Mouse (Mus musculus) c-Kit-positive CD71-negative TER-119-negative erythroid progenitor cells, embryonic 14.5 days (primary cell): ENCODE measurements around the gene Ccl24.

ENCODE experiments used
- DNase-seq: peaks from one replicate; pipeline ENCODE4 v3.0.0-alpha.2; 2013; ENCODE audit warnings: low read depth

The Ccl24 gene

DNA sequence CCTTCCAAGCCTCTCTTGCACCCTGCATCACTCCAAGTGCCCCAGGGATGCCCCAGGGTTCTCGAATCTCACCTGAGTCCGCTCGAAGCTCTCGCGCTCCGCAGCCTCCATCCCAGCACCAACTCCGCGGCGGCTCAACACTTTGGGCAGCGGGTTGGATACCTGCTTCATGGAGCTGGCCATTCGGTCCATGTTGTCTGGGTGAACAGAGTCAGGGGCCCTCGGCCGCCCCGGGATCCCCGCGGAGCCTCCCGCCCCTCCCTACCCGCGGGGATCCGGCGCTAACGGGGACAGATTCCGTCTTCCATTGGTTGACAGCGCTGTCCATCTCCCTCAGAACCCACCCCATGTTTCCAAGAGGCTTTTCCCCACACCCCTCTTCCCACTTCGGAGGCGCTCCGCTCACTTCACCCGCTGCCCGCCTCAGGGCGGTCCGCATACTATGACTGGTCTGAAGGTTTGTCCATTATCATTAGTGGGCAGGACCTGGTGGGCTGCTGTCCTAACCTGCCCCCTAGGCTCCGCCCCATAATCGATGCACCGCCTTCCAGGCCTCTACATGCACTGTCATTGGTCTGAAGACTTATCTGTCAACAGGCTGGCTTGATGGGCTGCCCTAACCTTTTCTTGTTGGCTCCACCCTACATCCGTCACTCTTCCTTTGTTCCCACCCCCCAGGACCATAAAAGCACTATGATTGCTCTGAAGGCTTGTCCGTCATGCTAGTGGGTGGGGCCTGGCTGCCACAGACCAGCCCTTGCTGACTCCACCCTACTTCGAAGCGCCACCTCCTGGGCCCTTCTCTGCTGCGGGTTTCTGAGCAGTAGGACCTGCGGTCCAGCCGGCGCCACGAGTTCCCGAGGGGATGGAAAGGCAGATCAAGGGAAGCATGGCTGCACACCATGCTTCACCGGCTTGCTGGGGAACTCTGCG is 27.7 kb downstream of the Ccl24 start, which contains the start of gene Hip1:
TSS of gene Hip1 (minus strand) at position 256 of the 933 bp plus-strand sequence.
- peak; percentile 95 for DNase-seq

DNA sequence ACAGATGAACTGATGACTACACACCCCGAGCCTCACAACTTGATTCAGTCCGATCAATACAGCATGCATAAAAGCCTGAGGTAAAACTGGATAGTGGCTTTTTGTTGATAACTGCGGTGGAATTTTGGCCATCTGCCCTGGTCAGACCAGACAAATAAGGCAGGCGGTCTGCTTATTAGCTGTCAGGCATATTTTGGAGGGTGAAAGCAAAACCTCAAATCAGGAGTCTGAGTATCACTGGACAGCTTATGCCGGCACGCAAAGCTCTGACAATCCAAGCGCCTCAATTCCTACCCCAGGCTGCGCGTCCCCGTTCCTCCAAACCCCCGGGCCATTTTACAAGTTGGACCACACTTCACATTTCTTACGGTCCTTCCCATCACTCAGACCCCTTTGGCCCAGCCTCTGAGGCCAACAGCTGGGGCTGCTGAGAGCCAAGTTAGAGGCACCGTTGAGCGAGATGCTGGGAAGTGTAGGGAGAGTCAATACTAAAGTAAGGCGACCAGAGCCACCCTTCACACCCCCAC is 28.8 kb downstream of the Ccl24 start:
- no peak for DNase-seq

DNA sequence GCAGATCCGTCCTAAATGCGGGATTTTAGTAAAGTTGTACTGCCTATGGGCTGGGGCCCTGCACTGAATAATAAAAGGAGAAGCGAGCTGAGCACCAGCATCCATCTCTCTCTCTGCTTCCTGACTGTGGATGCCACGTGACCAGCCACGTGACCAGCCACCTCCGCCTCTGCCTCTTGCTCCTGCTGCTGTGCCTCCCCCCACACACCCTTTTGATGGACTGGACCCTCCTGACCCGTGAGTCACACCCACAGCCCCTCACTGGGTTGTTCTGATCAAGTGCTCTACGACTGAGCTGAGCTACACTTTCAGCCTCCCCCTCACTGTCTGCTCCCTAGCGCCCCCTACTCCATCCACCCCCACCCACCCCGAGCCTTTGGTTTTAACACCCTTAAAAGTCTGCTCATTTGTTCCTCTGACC is 35.0 kb downstream of the Ccl24 start:
- DNase-seq = no peak

DNA sequence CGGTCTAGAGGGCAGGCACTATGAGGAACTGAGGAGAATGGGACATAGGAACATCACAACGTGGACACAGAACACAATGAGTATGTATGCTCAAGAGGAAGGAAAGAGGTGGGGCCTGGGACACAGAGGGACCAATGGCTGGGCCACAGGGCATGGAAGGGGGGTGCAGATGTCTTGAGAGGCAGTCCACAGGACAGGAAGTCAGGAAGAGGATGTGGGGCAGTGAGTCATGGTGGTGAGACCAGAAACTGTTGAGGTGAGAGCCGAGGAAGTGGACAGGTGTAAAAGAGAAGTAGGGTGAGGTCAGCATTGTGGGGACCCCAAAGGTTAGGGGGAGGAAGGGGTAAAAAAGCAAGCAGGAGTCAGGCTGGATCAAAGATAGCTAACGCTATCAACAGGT is 35.5 kb downstream of the Ccl24 start:
- DNase-seq = peak; percentile 54

DNA sequence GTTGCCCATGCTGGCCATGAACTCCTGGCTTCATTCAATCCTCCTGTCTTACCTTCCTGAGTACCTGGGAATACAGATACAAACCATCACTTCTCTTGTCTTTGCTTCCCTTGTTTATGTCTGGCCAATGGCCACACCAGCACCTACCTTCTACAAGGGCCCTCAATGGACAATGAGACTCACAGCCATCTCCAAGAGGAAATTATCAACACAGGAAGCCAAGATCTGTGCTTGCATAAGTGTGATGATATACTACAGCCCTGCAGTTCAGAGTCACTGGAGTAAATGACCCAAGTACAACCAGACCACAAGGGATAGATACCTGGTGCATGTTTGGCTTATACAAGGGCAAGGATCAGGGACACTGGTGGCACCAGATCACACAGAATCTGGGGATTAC is 37.0 kb downstream of the Ccl24 start:
- no peak for DNase-seq

DNA sequence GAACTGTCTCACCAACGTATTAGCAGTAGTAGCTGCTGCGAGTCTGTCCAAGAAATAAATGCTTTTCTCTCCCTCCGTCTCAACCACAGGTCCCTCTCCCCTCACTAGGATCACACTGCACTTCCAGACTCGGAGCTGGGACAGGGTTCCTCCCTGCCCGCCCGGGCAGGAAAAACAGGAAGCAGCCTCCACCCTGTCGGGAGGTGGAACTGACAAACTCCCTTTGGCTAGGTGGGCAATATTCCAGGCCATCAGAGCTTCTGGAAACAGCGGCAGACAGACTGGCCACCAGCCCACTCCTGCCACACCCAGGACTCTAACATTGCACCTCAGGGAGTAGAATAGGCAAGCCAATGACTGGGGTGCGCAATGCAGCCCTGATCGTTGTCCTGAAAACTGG is 39.4 kb downstream of the Ccl24 start:
- no peak for DNase-seq

DNA sequence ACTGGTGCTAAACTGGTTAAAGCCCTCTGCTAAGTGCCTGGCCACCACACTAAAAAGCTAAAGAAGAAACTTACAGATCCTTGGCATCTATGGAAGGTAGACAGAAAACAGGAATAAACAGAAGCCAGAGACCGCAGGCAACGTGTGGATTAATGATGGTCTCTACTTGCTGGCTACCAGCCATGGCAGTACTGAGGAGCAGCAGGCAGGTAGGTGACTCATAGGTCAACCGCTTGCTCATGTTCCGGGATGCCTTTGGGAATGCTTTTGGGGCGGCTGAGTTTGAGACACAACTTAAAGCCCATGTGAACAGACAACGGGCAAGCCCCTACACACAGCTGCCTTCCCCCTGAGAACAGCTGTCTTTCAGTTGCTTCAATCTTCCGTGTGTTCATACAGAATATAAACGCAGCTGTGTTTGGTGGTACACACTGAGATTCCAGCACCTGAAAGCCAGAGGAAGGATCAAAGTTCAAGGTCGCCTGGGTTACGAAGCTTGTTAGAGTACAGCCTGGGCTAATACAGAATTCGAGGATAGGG is 41.5 kb downstream of the Ccl24 start:
- DNase-seq = no peak

DNA sequence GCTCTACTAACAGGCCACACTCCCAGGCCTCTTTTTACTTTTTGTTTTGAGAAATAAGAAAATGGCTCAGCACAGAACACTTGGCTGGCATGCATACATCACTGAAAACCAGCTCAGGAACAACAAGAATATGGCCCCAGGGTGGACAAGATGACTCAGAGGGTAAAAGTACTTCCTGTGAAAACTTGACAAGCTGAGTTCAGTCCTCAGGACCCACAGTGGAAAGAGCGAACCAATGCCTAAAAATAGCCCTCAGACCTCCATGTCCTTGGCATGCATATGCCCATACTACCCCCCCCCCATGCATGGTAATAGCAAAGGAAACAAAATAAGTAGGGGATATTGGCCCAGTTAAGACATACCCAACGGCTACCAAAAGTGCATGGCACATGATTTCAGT is 42.9 kb downstream of the Ccl24 start:
- DNase-seq = no peak

DNA sequence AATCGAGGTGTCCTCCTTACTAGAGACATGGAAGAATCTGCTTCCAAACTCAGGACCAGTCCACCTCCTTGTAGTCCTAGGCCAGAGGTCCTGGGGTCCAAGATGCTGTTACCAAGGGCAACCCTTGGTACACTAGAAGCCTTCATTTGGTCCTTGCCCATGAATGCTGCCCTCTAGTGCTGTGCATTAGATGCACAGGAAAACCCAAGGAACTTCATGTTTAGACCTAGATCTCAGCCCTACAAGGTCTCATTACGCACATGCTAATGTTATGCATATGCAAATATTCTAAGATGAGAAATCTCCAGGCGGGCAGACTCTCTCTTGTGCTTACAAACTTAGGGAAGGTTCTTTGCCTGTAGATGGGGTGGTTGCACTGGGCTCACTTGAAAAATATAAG is 43.5 kb downstream of the Ccl24 start:
- DNase-seq = no peak

DNA sequence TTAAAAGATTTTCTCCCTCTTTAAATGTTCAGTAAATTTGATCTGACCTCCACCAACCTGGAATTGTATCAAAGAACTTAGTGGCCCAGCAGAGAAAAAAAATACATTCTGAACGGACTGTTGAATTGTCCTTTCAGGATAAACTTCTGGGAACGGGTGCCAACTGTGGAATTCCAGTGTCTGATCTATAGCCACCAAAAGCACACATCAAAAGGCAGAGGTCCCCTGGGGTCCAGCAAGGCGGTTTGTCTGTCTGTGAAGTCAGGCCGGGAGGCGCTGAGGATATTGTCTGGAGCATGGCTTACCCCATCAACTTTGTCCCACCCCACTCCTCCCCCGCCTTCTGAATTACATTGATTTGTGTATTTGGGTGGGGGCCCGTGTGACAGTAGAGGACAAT is 44.9 kb downstream of the Ccl24 start:
- no peak for DNase-seq

DNA sequence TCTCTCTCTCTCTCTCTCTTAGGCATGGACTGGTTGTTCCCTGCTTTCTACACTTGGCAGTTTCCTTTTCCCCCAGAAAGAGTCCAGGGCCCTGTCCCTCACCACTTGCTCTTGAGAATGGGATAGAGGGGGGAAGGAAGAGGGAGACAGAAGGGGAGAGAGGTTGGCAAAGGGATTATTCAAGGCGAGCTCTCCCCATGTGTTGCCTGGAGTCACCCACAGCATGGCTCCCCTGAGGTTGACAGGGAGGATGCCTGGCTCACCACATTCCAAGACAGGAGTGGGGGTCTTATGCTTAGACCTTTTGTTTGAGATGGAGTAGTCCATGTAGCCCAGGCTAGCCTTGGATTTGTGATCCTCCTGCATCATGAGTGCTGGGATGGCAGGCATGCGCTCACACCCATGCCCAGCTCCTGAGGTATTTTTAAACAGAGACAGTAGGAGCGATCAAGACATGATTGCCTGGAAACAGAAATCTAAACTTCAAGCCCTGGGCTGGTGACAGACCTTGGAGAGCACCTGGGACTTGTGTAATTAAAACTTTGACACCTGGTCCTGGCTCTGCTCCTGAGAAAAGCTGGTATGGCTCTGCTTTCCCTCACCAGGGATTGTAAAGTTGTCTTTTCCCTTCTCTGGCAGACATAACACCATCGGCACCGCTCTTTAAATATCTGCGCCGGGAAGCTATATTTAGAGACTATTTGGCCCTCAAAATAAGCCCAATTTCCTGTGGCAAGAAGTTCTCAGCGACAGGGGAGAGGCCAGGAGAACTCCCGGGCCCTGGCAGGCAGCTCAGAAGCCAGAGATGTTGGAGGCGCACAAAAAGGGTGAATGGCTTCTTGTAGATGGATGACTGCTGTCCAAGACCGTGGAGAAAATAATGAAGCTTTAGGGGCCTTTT is 47.9 kb downstream of the Ccl24 start:
- DNase-seq = no peak

DNA sequence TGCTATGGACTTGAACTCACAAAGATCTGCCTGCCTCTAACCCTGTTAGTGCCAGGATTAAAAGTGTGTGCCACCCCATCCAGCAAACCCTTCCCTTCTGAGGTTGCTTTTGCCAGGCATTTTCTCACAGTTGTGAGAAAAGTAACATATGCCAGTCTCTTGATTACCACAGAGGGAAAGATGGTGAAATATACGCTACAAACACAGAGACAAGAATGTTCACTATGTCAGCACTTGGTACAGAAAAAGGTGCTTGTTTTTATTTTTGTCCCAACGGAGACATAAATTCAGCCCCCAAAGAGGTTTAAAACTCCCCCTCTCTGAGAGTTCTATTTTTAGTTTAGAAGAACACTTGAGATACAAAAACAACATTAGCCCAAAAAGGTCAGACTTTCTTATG is 48.8 kb downstream of the Ccl24 start:
- no peak for DNase-seq

DNA sequence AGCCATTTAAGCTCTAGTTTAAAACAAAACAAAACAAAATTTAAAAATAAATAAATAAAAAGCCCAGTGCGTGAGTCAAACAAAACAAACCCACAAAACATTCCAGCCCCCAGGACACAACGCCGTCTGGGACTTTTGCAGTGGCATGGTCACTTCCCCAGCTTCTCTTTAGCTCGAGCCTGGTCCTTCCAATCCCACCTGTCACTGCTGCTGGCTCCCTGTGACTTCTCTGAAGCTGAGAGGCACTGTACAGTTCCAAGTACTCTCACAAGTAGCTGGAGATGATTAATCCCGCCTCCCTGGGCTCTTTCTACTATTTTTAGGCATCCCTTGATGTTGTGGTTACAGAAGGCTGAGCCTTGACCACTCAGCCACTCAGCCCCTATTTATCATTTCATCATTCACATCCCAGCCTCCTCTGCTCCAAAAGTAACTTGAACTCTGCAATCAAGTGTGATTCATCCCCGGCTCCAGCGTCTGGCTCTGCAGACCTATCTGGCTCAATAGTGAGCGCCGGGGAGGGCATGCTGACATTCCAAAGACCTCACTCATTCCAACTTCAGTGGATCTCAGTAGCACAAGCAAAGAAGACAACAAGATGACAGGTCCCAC is 50.6 kb downstream of the Ccl24 start:
- no peak for DNase-seq
